ENCODE assay signal across 9 mouse cellular contexts in genomic region chr5:24427285-24427633, GRCm38 (mm10). TPM values are rescaled to one million over a fixed set of nuclear protein-coding genes. Genes with fewer than 3 reads are reported as not detected.
DNase-seq lines count a peak whose midpoint lies in the region; ATAC-seq and TF ChIP-seq lines count a peak whose summit lies in the region.
"Had no signal": no experiment of that assay in that cellular context is flagged by ENCODE, and none has a peak within 500 bp of the region (broad histone marks: within the 10 kb centered on the region; RNA-seq: fewer than 3 reads in every experiment).

No protein-coding gene starts in this region.

- no peak overlapping the region for H3K4me2 ChIP-seq in forebrain, postnatal 0 days (ENCODE audit: low read depth)
- H3K4me2 ChIP-seq in liver, embryonic 11.5 days, result peak overlapping the region; percentile 90
- peak overlapping the region; percentile 88 for H3K4me2 ChIP-seq in intestine, embryonic 14.5 days (ENCODE audit: low read length)
- H3K4me2 ChIP-seq in neural tube, embryonic 12.5 days (replicated peaks), result peak overlapping the region; percentile 86

- no peak for ATAC-seq in forebrain, postnatal 0 days
- no peak for ATAC-seq in liver, embryonic 11.5 days (replicated peaks; ENCODE audit: low FRiP score)
- no peak for ATAC-seq in intestine, embryonic 14.5 days (replicated peaks; ENCODE audit: low FRiP score, low TSS enrichment, low read depth)
- no peak for ATAC-seq in neural tube, embryonic 12.5 days (ENCODE audit: low FRiP score, low read depth)
- no peak for ATAC-seq in megakaryocyte progenitor cell, adult 5-6 weeks (replicated peaks; ENCODE audit: poor library complexity)

- no peak for DNase-seq in forebrain, embryonic 10.5 days (ENCODE audit: extremely low spot score, low spot score)
- no peak for DNase-seq in forebrain, postnatal 0 days
- no peak for DNase-seq in liver, embryonic 11.5 days (ENCODE audit: low spot score)
- no peak for DNase-seq in liver
- no peak for DNase-seq in intestine, embryonic 14.5 days (ENCODE audit: low spot score)
- no peak for DNase-seq in thymus, postnatal 4 days
- DNase-seq: right cerebral cortex, postnatal 4 days had no signal

- TF ChIP-seq CTCF in forebrain, postnatal 0 days (IDR thresholded peaks at IDR 0.05; ENCODE audit: low read depth), result no peak

- H3K9ac ChIP-seq in forebrain, postnatal 0 days, result no peak overlapping the region
- H3K9ac ChIP-seq in liver, embryonic 11.5 days (ENCODE audit: low read depth, low read length), result no peak overlapping the region
- H3K9ac ChIP-seq in intestine, embryonic 14.5 days (ENCODE audit: low read length), result no peak overlapping the region
- H3K9ac ChIP-seq in neural tube, embryonic 12.5 days, result no peak overlapping the region

- no peaks in the 10 kb centered on the region for H3K9me3 ChIP-seq in forebrain, embryonic 10.5 days
- no peaks in the 10 kb centered on the region for H3K9me3 ChIP-seq in forebrain, postnatal 0 days (ENCODE audit: low read length)
- H3K9me3 ChIP-seq in liver, embryonic 11.5 days (ENCODE audit: control insufficient read depth, low read length), result no peaks in the 10 kb centered on the region
- no peaks in the 10 kb centered on the region for H3K9me3 ChIP-seq in intestine, embryonic 14.5 days (ENCODE audit: control insufficient read depth, low read length)
- no peaks in the 10 kb centered on the region for H3K9me3 ChIP-seq in neural tube, embryonic 12.5 days

- H3K27ac ChIP-seq in forebrain, embryonic 10.5 days, result peak overlapping the region; percentile 30
- no peak overlapping the region; the same call in 1 of the 2 replicates for H3K27ac ChIP-seq in forebrain, postnatal 0 days (ENCODE audit: low read depth, low read length)
- H3K27ac ChIP-seq in liver, embryonic 11.5 days (ENCODE audit: low read depth, low read length), result no peak overlapping the region
- no peak overlapping the region for H3K27ac ChIP-seq in intestine, embryonic 14.5 days (ENCODE audit: low read depth)
- H3K27ac ChIP-seq in neural tube, embryonic 12.5 days, result no peak overlapping the region

- H3K4me1 ChIP-seq in forebrain, embryonic 10.5 days, result peaks cover 66% of the 10 kb centered on the region
- peaks cover 14% of the 10 kb centered on the region; the same call in 1 of the 2 replicates for H3K4me1 ChIP-seq in forebrain, postnatal 0 days (ENCODE audit: insufficient read depth)
- H3K4me1 ChIP-seq in liver, embryonic 11.5 days (replicated peaks; ENCODE audit: control insufficient read depth, insufficient read depth, low read length), result peaks cover 50% of the 10 kb centered on the region
- peaks cover 37% of the 10 kb centered on the region for H3K4me1 ChIP-seq in intestine, embryonic 14.5 days (replicated peaks; ENCODE audit: control insufficient read depth, insufficient read depth, low read length)
- H3K4me1 ChIP-seq in neural tube, embryonic 12.5 days, result peaks cover 54% of the 10 kb centered on the region

- peaks cover 19% of the 10 kb centered on the region for H3K27me3 ChIP-seq in forebrain, embryonic 10.5 days (ENCODE audit: poor library complexity, severe bottlenecking)
- H3K27me3 ChIP-seq in forebrain, postnatal 0 days (ENCODE audit: insufficient read depth, low read length), result peaks cover 5% of the 10 kb centered on the region; the same call in 1 of the 2 replicates
- no peaks in the 10 kb centered on the region for H3K27me3 ChIP-seq in liver, embryonic 11.5 days (replicated peaks; ENCODE audit: control insufficient read depth, insufficient read depth, low read length)
- H3K27me3 ChIP-seq in intestine, embryonic 14.5 days (replicated peaks; ENCODE audit: control insufficient read depth, insufficient read depth, low read length), result no peaks in the 10 kb centered on the region
- H3K27me3 ChIP-seq in neural tube, embryonic 12.5 days (replicated peaks), result 0 out of 2 replicates have a peak, but pooled peaks cover 3% of the 10 kb centered on the region

- H3K36me3 ChIP-seq in forebrain, embryonic 10.5 days (replicated peaks), result peaks cover 34% of the 10 kb centered on the region
- H3K36me3 ChIP-seq in forebrain, postnatal 0 days (ENCODE audit: insufficient read depth), result peaks cover 17% of the 10 kb centered on the region
- H3K36me3 ChIP-seq in liver, embryonic 11.5 days (ENCODE audit: control insufficient read depth, insufficient read depth, low read length), result peaks cover 15% of the 10 kb centered on the region
- peaks cover 32% of the 10 kb centered on the region for H3K36me3 ChIP-seq in intestine, embryonic 14.5 days (ENCODE audit: control insufficient read depth, insufficient read depth, low read length)
- H3K36me3 ChIP-seq in neural tube, embryonic 12.5 days, result peaks cover 30% of the 10 kb centered on the region

- peak overlapping the region; percentile 75 for H3K4me3 ChIP-seq in forebrain, embryonic 10.5 days
- H3K4me3 ChIP-seq in forebrain, postnatal 0 days (ENCODE audit: low read depth, low read length), result no peak overlapping the region
- H3K4me3 ChIP-seq in liver, embryonic 11.5 days (ENCODE audit: low read depth, low read length), result no peak overlapping the region
- H3K4me3 ChIP-seq in intestine, embryonic 14.5 days (ENCODE audit: low read depth, low read length), result peak overlapping the region; percentile 18
- H3K4me3 ChIP-seq in neural tube, embryonic 12.5 days, result no peak overlapping the region

- 7% methylated on average over 12 of the region's 12 CpGs for WGBS in forebrain, embryonic 10.5 days
- 25% methylated on average over 12 of the region's 12 CpGs for WGBS in forebrain, postnatal 0 days
- WGBS in liver, embryonic 11.5 days, result 25% methylated on average over 12 of the region's 12 CpGs
- WGBS in intestine, embryonic 14.5 days, result 29% methylated on average over 12 of the region's 12 CpGs
- 9% methylated on average over 12 of the region's 12 CpGs for WGBS in neural tube, embryonic 12.5 days

RNA-seq across cellular contexts. Expression of gene Slc4a2, which starts 3.6 kb away (rescaled TPM):
- 32.8 and 33.6 TPM in 2 replicates for polyA plus RNA-seq in forebrain, embryonic 10.5 days (2016; fragmentation: Nextera tagmentation; extraction: Ambion mirVana)
- total RNA-seq in forebrain, postnatal 0 days (2014; rRNA removed), result 21.4 and 31.9 TPM in 2 replicates
- polyA plus RNA-seq in forebrain, postnatal 0 days (2015; fragmentation: Nextera tagmentation; extraction: Ambion mirVana), result 9.7 and 13.9 TPM in 2 replicates
- 20.5 and 22.4 TPM in 2 replicates for polyA plus RNA-seq in liver, embryonic 11.5 days (2014; fragmentation: Nextera tagmentation; extraction: Ambion mirVana)
- 32.7 and 35.7 TPM in 2 replicates for polyA plus RNA-seq in intestine, embryonic 14.5 days (2014; fragmentation: Nextera tagmentation; extraction: Ambion mirVana)
- 23.0 and 24.3 TPM in 2 replicates for polyA plus RNA-seq in neural tube, embryonic 12.5 days (2016; fragmentation: Nextera tagmentation; extraction: Ambion mirVana)
- total RNA-seq in megakaryocyte progenitor cell, adult 5-6 weeks (2015), result 11.4 and 13.1 TPM in 2 replicates
- 19.0 and 24.1 TPM in 2 replicates for total RNA-seq in megakaryocyte progenitor cell, adult 5-6 weeks (2017)

RNA-seq across cellular contexts. Expression of gene Cdk5, which starts 3.9 kb away (rescaled TPM):
- 42.7 and 48.9 TPM in 2 replicates for polyA plus RNA-seq in forebrain, embryonic 10.5 days (2016; fragmentation: Nextera tagmentation; extraction: Ambion mirVana)
- 83.3 and 93.8 TPM in 2 replicates for total RNA-seq in forebrain, postnatal 0 days (2014; rRNA removed)
- 156 and 165 TPM in 2 replicates for polyA plus RNA-seq in forebrain, postnatal 0 days (2015; fragmentation: Nextera tagmentation; extraction: Ambion mirVana)
- 25.2 and 25.9 TPM in 2 replicates for polyA plus RNA-seq in liver, embryonic 11.5 days (2014; fragmentation: Nextera tagmentation; extraction: Ambion mirVana)
- 41.2 and 47.4 TPM in 2 replicates for polyA plus RNA-seq in intestine, embryonic 14.5 days (2014; fragmentation: Nextera tagmentation; extraction: Ambion mirVana)
- 75.4 and 79.2 TPM in 2 replicates for polyA plus RNA-seq in neural tube, embryonic 12.5 days (2016; fragmentation: Nextera tagmentation; extraction: Ambion mirVana)
- total RNA-seq in megakaryocyte progenitor cell, adult 5-6 weeks (2015), result 20.0 TPM in 2 replicates
- 16.2 and 30.1 TPM in 2 replicates for total RNA-seq in megakaryocyte progenitor cell, adult 5-6 weeks (2017)

RNA-seq across cellular contexts. Expression of gene Asic3, which starts 14.1 kb away (rescaled TPM):
- polyA plus RNA-seq in forebrain, embryonic 10.5 days (2016; fragmentation: Nextera tagmentation; extraction: Ambion mirVana), result 0.20 TPM in 1 of 2 replicates, not detected in the other
- 0.15 TPM in 1 of 2 replicates, not detected in the other for total RNA-seq in forebrain, postnatal 0 days (2014; rRNA removed)
- 0.08 and 0.52 TPM in 2 replicates for polyA plus RNA-seq in forebrain, postnatal 0 days (2015; fragmentation: Nextera tagmentation; extraction: Ambion mirVana)
- polyA plus RNA-seq in liver, embryonic 11.5 days (2014; fragmentation: Nextera tagmentation; extraction: Ambion mirVana), result 0.19 TPM in 1 of 2 replicates, not detected in the other
- polyA plus RNA-seq in intestine, embryonic 14.5 days (2014; fragmentation: Nextera tagmentation; extraction: Ambion mirVana), result not detected in 2 replicates
- 1.0 and 1.4 TPM in 2 replicates for polyA plus RNA-seq in neural tube, embryonic 12.5 days (2016; fragmentation: Nextera tagmentation; extraction: Ambion mirVana)
- total RNA-seq in megakaryocyte progenitor cell, adult 5-6 weeks (2015), result 0.12 and 0.15 TPM in 2 replicates
- total RNA-seq in megakaryocyte progenitor cell, adult 5-6 weeks (2017), result 0.20 TPM in 1 of 2 replicates, not detected in the other

RNA-seq across cellular contexts. Expression of gene Fastk, which starts 17.8 kb away (rescaled TPM):
- 106 and 108 TPM in 2 replicates for polyA plus RNA-seq in forebrain, embryonic 10.5 days (2016; fragmentation: Nextera tagmentation; extraction: Ambion mirVana)
- 87.0 and 132 TPM in 2 replicates for total RNA-seq in forebrain, postnatal 0 days (2014; rRNA removed)
- 88.7 and 91.9 TPM in 2 replicates for polyA plus RNA-seq in forebrain, postnatal 0 days (2015; fragmentation: Nextera tagmentation; extraction: Ambion mirVana)
- 95.1 and 101 TPM in 2 replicates for polyA plus RNA-seq in liver, embryonic 11.5 days (2014; fragmentation: Nextera tagmentation; extraction: Ambion mirVana)
- 105 and 107 TPM in 2 replicates for polyA plus RNA-seq in intestine, embryonic 14.5 days (2014; fragmentation: Nextera tagmentation; extraction: Ambion mirVana)
- 114 TPM in 2 replicates for polyA plus RNA-seq in neural tube, embryonic 12.5 days (2016; fragmentation: Nextera tagmentation; extraction: Ambion mirVana)
- total RNA-seq in megakaryocyte progenitor cell, adult 5-6 weeks (2015), result 35.7 and 44.6 TPM in 2 replicates
- 17.4 and 25.7 TPM in 2 replicates for total RNA-seq in megakaryocyte progenitor cell, adult 5-6 weeks (2017)

RNA-seq across cellular contexts. Expression of gene Tmub1, which starts 20.4 kb away (rescaled TPM):
- polyA plus RNA-seq in forebrain, embryonic 10.5 days (2016; fragmentation: Nextera tagmentation; extraction: Ambion mirVana), result 28.4 and 31.8 TPM in 2 replicates
- 34.3 and 47.2 TPM in 2 replicates for total RNA-seq in forebrain, postnatal 0 days (2014; rRNA removed)
- 54.8 and 56.7 TPM in 2 replicates for polyA plus RNA-seq in forebrain, postnatal 0 days (2015; fragmentation: Nextera tagmentation; extraction: Ambion mirVana)
- 12.3 and 12.4 TPM in 2 replicates for polyA plus RNA-seq in liver, embryonic 11.5 days (2014; fragmentation: Nextera tagmentation; extraction: Ambion mirVana)
- polyA plus RNA-seq in intestine, embryonic 14.5 days (2014; fragmentation: Nextera tagmentation; extraction: Ambion mirVana), result 22.7 and 22.9 TPM in 2 replicates
- polyA plus RNA-seq in neural tube, embryonic 12.5 days (2016; fragmentation: Nextera tagmentation; extraction: Ambion mirVana), result 35.3 and 40.0 TPM in 2 replicates
- 7.3 and 7.7 TPM in 2 replicates for total RNA-seq in megakaryocyte progenitor cell, adult 5-6 weeks (2015)
- total RNA-seq in megakaryocyte progenitor cell, adult 5-6 weeks (2017), result 13.7 and 14.9 TPM in 2 replicates

Comparison
In these comparisons a context has a peak if more than half of its experiments do, and no peak if none do; other contexts are left out.
1. H3K4me3 ChIP-seq: peak in forebrain, embryonic 10.5 days (single experiment) and intestine, embryonic 14.5 days (single experiment); none in forebrain, postnatal 0 days (single experiment), liver, embryonic 11.5 days (single experiment) and neural tube, embryonic 12.5 days (single experiment).